ENCODE assay signal across 23 mouse cellular contexts in genomic region chr17:80980096-80980495, GRCm38 (mm10). TPM values are rescaled to one million over a fixed set of nuclear protein-coding genes. Genes with fewer than 3 reads are reported as not detected.
DNase-seq lines count a peak whose midpoint lies in the region; ATAC-seq lines count a peak whose summit lies in the region.
"Had no signal": no experiment of that assay in that cellular context is flagged by ENCODE, and none has a peak within 500 bp of the region (broad histone marks: within the 10 kb centered on the region; RNA-seq: fewer than 3 reads in every experiment).

No protein-coding gene starts in this region.

- no peak overlapping the region for H3K4me2 ChIP-seq in lung, embryonic 16.5 days (ENCODE audit: low read depth, low read length)
- no peak overlapping the region for H3K4me2 ChIP-seq in hindbrain, embryonic 12.5 days (replicated peaks)
- H3K4me2 ChIP-seq in hindbrain, embryonic 14.5 days (replicated peaks) = no peak overlapping the region
- H3K4me2 ChIP-seq: embryonic facial prominence, embryonic 15.5 days; heart, embryonic 15.5 days had no signal

- WGBS in lung, embryonic 16.5 days = 48% methylated on average over 10 of the region's 10 CpGs
- WGBS in hindbrain, embryonic 12.5 days = 74% methylated on average over 10 of the region's 10 CpGs
- WGBS in hindbrain, embryonic 14.5 days = 84% methylated on average over 10 of the region's 10 CpGs

- peak; percentile 44 for ATAC-seq in lung, embryonic 16.5 days (ENCODE audit: low read depth)
- no peak for ATAC-seq in hindbrain, embryonic 12.5 days (ENCODE audit: low FRiP score)
- no peak for ATAC-seq in hindbrain, embryonic 14.5 days (ENCODE audit: low FRiP score)
- ATAC-seq: forebrain, embryonic 14.5 days; hindbrain, embryonic 16.5 days had no signal

- no peaks in the 10 kb centered on the region for H3K27me3 ChIP-seq in lung, embryonic 16.5 days (ENCODE audit: control insufficient read depth, insufficient read depth, low read depth, low read length)
- H3K27me3 ChIP-seq in hindbrain, embryonic 12.5 days = no peaks in the 10 kb centered on the region
- no peaks in the 10 kb centered on the region for H3K27me3 ChIP-seq in hindbrain, embryonic 14.5 days (ENCODE audit: control insufficient read depth, insufficient read depth, low read length)
- H3K27me3 ChIP-seq: embryonic facial prominence, embryonic 15.5 days; heart, embryonic 15.5 days had no signal

- H3K9ac ChIP-seq in lung, embryonic 16.5 days (ENCODE audit: low read length) = no peak overlapping the region
- H3K9ac ChIP-seq in hindbrain, embryonic 12.5 days = no peak overlapping the region
- no peak overlapping the region for H3K9ac ChIP-seq in hindbrain, embryonic 14.5 days
- H3K9ac ChIP-seq: embryonic facial prominence, embryonic 15.5 days; heart, embryonic 15.5 days had no signal

- no peaks in the 10 kb centered on the region for H3K36me3 ChIP-seq in lung, embryonic 16.5 days (ENCODE audit: control insufficient read depth, insufficient read depth, low read length)
- no peaks in the 10 kb centered on the region for H3K36me3 ChIP-seq in hindbrain, embryonic 12.5 days
- no peaks in the 10 kb centered on the region for H3K36me3 ChIP-seq in hindbrain, embryonic 14.5 days (replicated peaks; ENCODE audit: control insufficient read depth, insufficient read depth)
- H3K36me3 ChIP-seq: embryonic facial prominence, embryonic 15.5 days; forebrain, embryonic 10.5 days; heart, embryonic 10.5 days; heart, embryonic 15.5 days; hindbrain, embryonic 10.5 days had no signal

- H3K4me1 ChIP-seq in lung, embryonic 16.5 days (replicated peaks; ENCODE audit: control insufficient read depth, insufficient read depth, low read length) = peaks cover 18% of the 10 kb centered on the region
- H3K4me1 ChIP-seq in hindbrain, embryonic 12.5 days = peaks cover 9% of the 10 kb centered on the region
- peaks cover 12% of the 10 kb centered on the region; the same call in 1 of the 2 replicates for H3K4me1 ChIP-seq in hindbrain, embryonic 14.5 days (replicated peaks; ENCODE audit: control insufficient read depth, insufficient read depth, low read length)

- peak; percentile 32 to 48 for DNase-seq in lung, adult 18-20 months
- DNase-seq in lung, postnatal 14 days = no peak
- DNase-seq in lung, postnatal 36 days = peak; percentile 68
- DNase-seq in hindbrain, embryonic 14.5 days (ENCODE audit: low spot score) = no peak
- DNase-seq: adrenal gland, adult 2 months; adrenal gland, postnatal 25 days; cerebellum, adult 18-20 months; cerebellum, postnatal 10 days; embryo, embryonic 11 days; gastrocnemius, adult 2 months; gastrocnemius, postnatal 36 days; heart, adult 18-20 months; heart, postnatal 14 days had no signal

- H3K4me3 ChIP-seq in lung, embryonic 16.5 days (ENCODE audit: low read length) = no peak overlapping the region
- no peak overlapping the region for H3K4me3 ChIP-seq in hindbrain, embryonic 12.5 days
- no peak overlapping the region for H3K4me3 ChIP-seq in hindbrain, embryonic 14.5 days (replicated peaks; ENCODE audit: low read length)
- H3K4me3 ChIP-seq: embryonic facial prominence, embryonic 15.5 days; erythroblast, embryonic 14.5 days; forebrain, embryonic 10.5 days; gastrocnemius, adult 2 months; heart, embryonic 10.5 days; heart, embryonic 15.5 days; hindbrain, embryonic 10.5 days had no signal

- no peak overlapping the region for H3K27ac ChIP-seq in lung, embryonic 16.5 days (ENCODE audit: low read length)
- no peak overlapping the region for H3K27ac ChIP-seq in hindbrain, embryonic 12.5 days
- no peak overlapping the region for H3K27ac ChIP-seq in hindbrain, embryonic 14.5 days
- H3K27ac ChIP-seq: embryonic facial prominence, embryonic 15.5 days; forebrain, embryonic 10.5 days; gastrocnemius, adult 2 months; heart, embryonic 10.5 days; heart, embryonic 15.5 days; hindbrain, embryonic 10.5 days had no signal

- no peaks in the 10 kb centered on the region for H3K9me3 ChIP-seq in lung, embryonic 16.5 days (ENCODE audit: control insufficient read depth, low read length)
- H3K9me3 ChIP-seq in hindbrain, embryonic 12.5 days (replicated peaks) = no peaks in the 10 kb centered on the region
- H3K9me3 ChIP-seq in hindbrain, embryonic 14.5 days (ENCODE audit: control insufficient read depth, low read length) = no peaks in the 10 kb centered on the region
- H3K9me3 ChIP-seq: embryonic facial prominence, embryonic 15.5 days; forebrain, embryonic 10.5 days; heart, embryonic 10.5 days; heart, embryonic 15.5 days; hindbrain, embryonic 10.5 days had no signal

RNA-seq across cellular contexts. Expression of gene Tmem178, which starts 35.7 kb away (rescaled TPM):
- 15.2 and 15.8 TPM in 2 replicates for polyA plus RNA-seq in lung, embryonic 16.5 days (2015; fragmentation: Nextera tagmentation; extraction: Ambion mirVana)
- 23.1 and 23.7 TPM in 2 replicates for polyA plus RNA-seq in hindbrain, embryonic 12.5 days (2016; fragmentation: Nextera tagmentation; extraction: Ambion mirVana)
- polyA plus RNA-seq in hindbrain, embryonic 14.5 days (2014; fragmentation: Nextera tagmentation; extraction: Ambion mirVana) = 33.9 and 34.2 TPM in 2 replicates
- polyA plus RNA-seq: erythroblast, embryonic 14.5 days had no signal

Comparison
In these comparisons a context has a peak if more than half of its experiments do, and no peak if none do; other contexts are left out.
1. DNase-seq: peak in lung, adult 18-20 months (2 of 2) and lung, postnatal 36 days (single experiment); none in lung, postnatal 14 days (single experiment) and hindbrain, embryonic 14.5 days (single experiment).